Mouse (Mus musculus): Measurements from ENCODE around the gene Ndn. TPM values are rescaled to one million over a fixed set of nuclear protein-coding genes. Genes with fewer than 3 reads are reported as not detected.
A peak's percentile ranks its signal among the peaks of the same experiment; 100 is the strongest.

Ndn gene
- polyA plus RNA-seq, 1 experiment from 2014 or later, result 62.3 TPM

DNA sequence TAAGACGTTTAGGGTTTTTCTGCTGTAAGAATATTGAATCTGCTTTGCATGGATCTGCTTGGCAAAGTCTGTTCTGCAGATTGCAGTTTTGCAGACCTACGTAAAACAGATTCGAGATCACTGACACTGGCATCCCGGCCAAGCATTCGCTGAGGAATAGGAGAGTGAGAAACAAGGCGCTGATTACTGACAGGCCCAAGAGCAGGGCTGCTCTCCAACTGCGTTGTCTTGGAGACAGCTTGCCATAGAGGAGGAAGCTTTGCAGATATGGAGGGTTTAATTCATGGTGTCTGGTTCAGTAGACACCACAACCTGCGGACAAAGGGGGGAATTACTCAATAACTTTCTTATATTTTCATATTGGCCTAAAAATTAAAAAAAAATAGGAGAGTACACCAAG is 4.9 kb downstream of the Ndn start:
- Histone ChIP-seq H3K4me2 (ENCODE audit: low read length) (no peak overlapping the region), H3K27me3 (ENCODE audit: control insufficient read depth, insufficient read depth, low read length) (no peaks in the 10 kb centered on the region), H3K4me3 (ENCODE audit: control insufficient read depth in 1 of 2, insufficient read depth in 1 of 2, low read depth in 1 of 2, low read length in 2 of 2) (no peak overlapping the region), H3K9me3 (ENCODE audit: control insufficient read depth, low read length) (no peaks in the 10 kb centered on the region), H3K27ac (replicated peaks in 1 of 2; ENCODE audit: control insufficient read depth in 1 of 2, insufficient read depth in 1 of 2, low read depth in 2 of 2, low read length in 2 of 2) (no peak overlapping the region), H3K36me3 (ENCODE audit: control insufficient read depth, insufficient read depth, low read length) (no peaks in the 10 kb centered on the region), H3K9ac (ENCODE audit: low read length) (no peak overlapping the region), H3K4me1 (ENCODE audit: control insufficient read depth in 2 of 2, insufficient read depth in 2 of 2, low read length in 2 of 2) (peaks cover 0 to 4% of the 10 kb centered on the region in 2 experiments; a peak in 2 of 4 replicates)
- no peak for ATAC-seq (ENCODE audit: insufficient number of reproducible peaks, insufficient read depth, low FRiP score, low read depth)
- 39% methylated on average over 8 of the region's 8 CpGs for WGBS

DNA sequence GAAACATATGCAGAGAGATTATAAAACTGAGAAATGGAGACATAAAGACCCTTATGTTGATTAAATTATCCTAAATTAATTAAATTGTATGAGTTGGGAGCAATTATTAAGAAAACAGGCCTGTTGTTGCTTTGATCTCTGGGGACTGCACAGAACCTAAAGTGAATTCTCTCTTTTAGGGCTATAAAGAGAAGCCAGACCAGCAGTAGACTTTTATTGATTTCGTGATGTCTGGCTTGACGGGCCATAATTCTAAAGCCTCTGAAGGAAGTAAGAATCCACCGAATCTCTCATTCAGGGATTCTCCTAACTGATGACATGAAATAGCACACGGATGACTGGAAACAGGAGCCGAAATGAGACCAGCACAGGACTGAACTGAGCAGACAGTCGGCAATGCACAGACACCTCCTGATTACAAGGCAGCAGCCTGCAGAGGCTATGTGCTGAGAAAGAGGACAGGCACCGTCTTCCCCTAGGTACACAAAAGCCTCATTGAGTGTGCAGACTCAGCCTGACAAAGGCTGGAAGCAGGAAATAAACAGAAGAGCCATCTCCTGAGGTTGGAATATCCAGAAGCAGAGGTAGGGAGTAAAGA is 18.8 kb downstream of the Ndn start:
- Histone ChIP-seq H3K9me3 (ENCODE audit: control insufficient read depth, low read length) (no peaks in the 10 kb centered on the region; the same call in 1 of the 2 replicates), H3K27ac (replicated peaks in 1 of 2; ENCODE audit: control insufficient read depth in 1 of 2, insufficient read depth in 1 of 2, low read depth in 2 of 2, low read length in 2 of 2) (no peak overlapping the region), H3K4me2 (ENCODE audit: low read length) (no peak overlapping the region), H3K27me3 (ENCODE audit: control insufficient read depth, insufficient read depth, low read length) (no peaks in the 10 kb centered on the region), H3K4me3 (ENCODE audit: control insufficient read depth in 1 of 2, insufficient read depth in 1 of 2, low read depth in 1 of 2, low read length in 2 of 2) (no peak overlapping the region), H3K36me3 (ENCODE audit: control insufficient read depth, insufficient read depth, low read length) (no peaks in the 10 kb centered on the region), H3K9ac (ENCODE audit: low read length) (no peak overlapping the region), H3K4me1 (ENCODE audit: control insufficient read depth in 2 of 2, insufficient read depth in 2 of 2, low read length in 2 of 2) (no peaks in the 10 kb centered on the region)
- whole genome bisulfite sequencing, result 63% methylated on average over 7 of the region's 7 CpGs
- no peak for ATAC-seq (ENCODE audit: insufficient number of reproducible peaks, insufficient read depth, low FRiP score, low read depth)

DNA sequence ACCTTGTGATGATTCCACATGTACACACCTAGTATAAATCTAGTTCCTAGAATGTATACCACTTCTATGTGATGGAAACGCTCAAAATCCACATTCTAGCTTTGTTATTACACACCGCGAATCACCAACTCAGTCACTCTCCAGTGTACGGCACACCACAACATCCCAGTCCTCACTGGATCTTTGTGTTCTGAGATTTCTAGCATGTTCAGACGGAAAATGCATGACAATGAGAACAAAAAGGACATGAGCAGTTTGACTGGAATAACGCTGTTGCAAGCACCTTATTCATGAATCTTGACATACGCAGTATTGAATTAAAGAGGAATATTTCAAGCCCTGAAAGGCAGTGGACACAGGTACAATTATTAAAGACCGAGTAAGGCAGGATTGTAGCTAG is 20.4 kb downstream of the Ndn start:
- Histone ChIP-seq H3K27me3 (ENCODE audit: control insufficient read depth, insufficient read depth, low read length) (no peaks in the 10 kb centered on the region), H3K27ac (replicated peaks in 1 of 2; ENCODE audit: control insufficient read depth in 1 of 2, insufficient read depth in 1 of 2, low read depth in 2 of 2, low read length in 2 of 2) (no peak overlapping the region), H3K9me3 (ENCODE audit: control insufficient read depth, low read length) (no peaks in the 10 kb centered on the region; the same call in 1 of the 2 replicates), H3K4me1 (ENCODE audit: control insufficient read depth in 2 of 2, insufficient read depth in 2 of 2, low read length in 2 of 2) (no peaks in the 10 kb centered on the region), H3K36me3 (ENCODE audit: control insufficient read depth, insufficient read depth, low read length) (no peaks in the 10 kb centered on the region), H3K4me2 (ENCODE audit: low read length) (no peak overlapping the region), H3K9ac (ENCODE audit: low read length) (no peak overlapping the region), H3K4me3 (ENCODE audit: control insufficient read depth in 1 of 2, insufficient read depth in 1 of 2, low read depth in 1 of 2, low read length in 2 of 2) (no peak overlapping the region)
- no peak for ATAC-seq (ENCODE audit: insufficient number of reproducible peaks, insufficient read depth, low FRiP score, low read depth)
- WGBS, result 68% methylated on average over 8 of the region's 8 CpGs

DNA sequence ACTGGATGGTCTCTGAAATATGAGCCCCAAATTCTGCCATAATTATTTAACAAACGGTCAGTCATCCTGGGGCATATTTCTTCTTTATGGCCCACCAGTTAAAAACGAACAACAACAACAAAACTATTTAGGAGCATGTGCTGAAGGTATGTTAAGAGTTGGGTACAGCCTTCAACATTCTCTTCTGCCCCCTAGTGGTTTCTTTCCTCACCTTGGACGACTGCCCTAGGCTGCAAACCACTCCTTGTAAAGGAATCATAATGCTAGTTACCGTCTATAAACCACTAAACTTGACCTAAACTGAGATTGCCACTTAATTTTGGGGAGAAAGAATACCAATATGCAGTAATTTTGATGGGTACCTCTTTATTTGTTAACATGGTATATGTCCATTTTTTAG is 29.3 kb downstream of the Ndn start:
- H3K27ac ChIP-seq (replicated peaks in 1 of 2; ENCODE audit: control insufficient read depth in 1 of 2, insufficient read depth in 1 of 2, low read depth in 2 of 2, low read length in 2 of 2), result no peak overlapping the region
- 21% methylated on average over 4 of the region's 4 CpGs for WGBS

DNA sequence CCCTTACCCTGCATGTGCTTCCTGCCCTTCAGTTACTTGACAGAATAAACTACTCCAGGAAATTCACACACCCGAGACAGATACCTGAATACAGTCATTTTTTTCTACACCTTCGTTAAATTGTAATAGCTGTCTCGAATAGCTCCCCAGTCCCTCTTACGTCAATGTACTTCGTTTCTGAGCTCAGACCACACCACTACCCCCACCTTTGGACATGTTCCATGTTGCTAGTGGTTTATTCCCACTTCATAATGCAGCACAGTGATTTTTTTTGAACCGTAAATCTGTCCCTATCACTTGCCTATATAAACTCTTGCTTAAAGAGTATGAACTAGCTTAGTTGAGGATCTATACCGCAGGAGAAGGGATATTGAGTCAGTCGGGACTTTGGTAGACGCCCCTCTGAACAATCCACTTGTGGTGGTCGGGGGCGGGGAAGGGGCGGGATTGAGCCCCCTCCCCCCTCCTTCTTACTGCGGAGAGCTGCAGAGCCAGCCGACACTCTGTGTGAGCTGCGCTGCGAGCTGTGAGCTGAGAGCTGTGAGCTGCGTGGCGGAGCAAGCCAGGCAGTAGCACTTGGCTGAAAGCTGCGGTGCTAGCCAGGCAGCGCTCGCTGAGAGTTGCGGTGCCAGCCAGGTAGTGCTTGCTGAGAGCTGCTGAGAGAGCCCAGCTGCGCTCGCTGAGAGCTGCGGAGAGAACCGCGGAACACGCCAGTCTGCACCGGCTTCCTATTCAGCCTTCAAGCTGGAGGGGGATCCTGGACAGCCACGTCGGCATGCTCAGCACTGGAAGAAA is 30.3 kb downstream of the Ndn start, which contains the start of gene Magel2:
Gene Magel2, plus strand, starts transcription at position 501 of the 795 bp plus-strand sequence.
- no peaks in the 10 kb centered on the region for H3K36me3 ChIP-seq (ENCODE audit: control insufficient read depth, insufficient read depth, low read length)
- no peak within 1 kb of the TSS for H3K27ac ChIP-seq (replicated peaks in 1 of 2; ENCODE audit: control insufficient read depth in 1 of 2, insufficient read depth in 1 of 2, low read depth in 2 of 2, low read length in 2 of 2)
- peak; percentile 75; the same call in 1 of the 2 replicates for ATAC-seq (ENCODE audit: insufficient number of reproducible peaks, insufficient read depth, low FRiP score, low read depth)

More for the DNA sequence above, 29.3 kb downstream of the Ndn start:
- H3K9me3 ChIP-seq (ENCODE audit: control insufficient read depth, low read length), result peaks cover 13% of the 10 kb centered on the region
- no peaks in the 10 kb centered on the region for H3K4me1 ChIP-seq (ENCODE audit: control insufficient read depth in 2 of 2, insufficient read depth in 2 of 2, low read length in 2 of 2)
- ATAC-seq (ENCODE audit: insufficient number of reproducible peaks, insufficient read depth, low FRiP score, low read depth), result no peak
- peak overlapping the region; percentile 70; the same call in 1 of the 2 replicates for H3K4me2 ChIP-seq (ENCODE audit: low read length)
- no peaks in the 10 kb centered on the region for H3K36me3 ChIP-seq (ENCODE audit: control insufficient read depth, insufficient read depth, low read length)
- no peaks in the 10 kb centered on the region for H3K27me3 ChIP-seq (ENCODE audit: control insufficient read depth, insufficient read depth, low read length)
- H3K4me3 ChIP-seq (ENCODE audit: control insufficient read depth in 1 of 2, insufficient read depth in 1 of 2, low read depth in 1 of 2, low read length in 2 of 2), result no peak overlapping the region
- no peak overlapping the region for H3K9ac ChIP-seq (ENCODE audit: low read length)

DNA sequence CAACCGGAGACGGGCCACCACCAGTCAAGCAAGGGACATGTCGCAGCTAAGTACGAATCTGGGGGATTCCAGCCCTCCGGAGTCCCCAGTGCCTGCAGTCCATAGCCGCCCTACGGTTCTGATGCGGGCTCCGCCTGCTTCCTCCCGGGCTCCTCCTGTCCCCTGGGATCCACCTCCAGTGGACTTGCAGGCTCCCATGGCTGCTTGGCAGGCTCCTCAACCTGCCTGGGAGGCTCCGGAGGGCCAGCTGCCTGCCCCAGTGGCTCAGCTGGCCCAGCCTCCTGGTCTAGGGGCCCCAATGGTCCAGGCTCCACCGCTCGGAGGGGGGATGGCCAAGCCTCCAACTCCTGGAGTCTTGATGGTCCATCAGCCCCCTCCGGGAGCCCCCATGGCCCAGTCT is 30.9 kb downstream of the Ndn start:
- Histone ChIP-seq H3K9me3 (ENCODE audit: control insufficient read depth, low read length) (peaks cover 13% of the 10 kb centered on the region), H3K4me2 (ENCODE audit: low read length) (peak overlapping the region; percentile 70), H3K4me1 (ENCODE audit: control insufficient read depth in 2 of 2, insufficient read depth in 2 of 2, low read length in 2 of 2) (no peaks in the 10 kb centered on the region), H3K9ac (ENCODE audit: low read length) (peak overlapping the region; percentile 51), H3K36me3 (ENCODE audit: control insufficient read depth, insufficient read depth, low read length) (no peaks in the 10 kb centered on the region), H3K27me3 (ENCODE audit: control insufficient read depth, insufficient read depth, low read length) (no peaks in the 10 kb centered on the region), H3K4me3 (ENCODE audit: control insufficient read depth in 1 of 2, insufficient read depth in 1 of 2, low read depth in 1 of 2, low read length in 2 of 2) (peak overlapping the region; percentile 41 to 51), H3K27ac (replicated peaks in 1 of 2; ENCODE audit: control insufficient read depth in 1 of 2, insufficient read depth in 1 of 2, low read depth in 2 of 2, low read length in 2 of 2) (no peak overlapping the region)
- ATAC-seq (ENCODE audit: insufficient number of reproducible peaks, insufficient read depth, low FRiP score, low read depth), result no peak
- 27% methylated on average over 14 of the region's 14 CpGs for WGBS

More for the DNA sequence above, 30.3 kb downstream of the Ndn start, which contains the start of gene Magel2:
- peak within 1 kb of the TSS; percentile 41 to 51 for H3K4me3 ChIP-seq (ENCODE audit: control insufficient read depth in 1 of 2, insufficient read depth in 1 of 2, low read depth in 1 of 2, low read length in 2 of 2)
- peaks cover 13% of the 10 kb centered on the region for H3K9me3 ChIP-seq (ENCODE audit: control insufficient read depth, low read length)
- H3K4me1 ChIP-seq (ENCODE audit: control insufficient read depth in 2 of 2, insufficient read depth in 2 of 2, low read length in 2 of 2), result no peaks in the 10 kb centered on the region
- peak within 1 kb of the TSS; percentile 51 for H3K9ac ChIP-seq (ENCODE audit: low read length)
- no peaks in the 10 kb centered on the region for H3K27me3 ChIP-seq (ENCODE audit: control insufficient read depth, insufficient read depth, low read length)
- WGBS, result 17% methylated on average over 31 of the region's 31 CpGs
- H3K4me2 ChIP-seq (ENCODE audit: low read length), result peak within 1 kb of the TSS; percentile 70

DNA sequence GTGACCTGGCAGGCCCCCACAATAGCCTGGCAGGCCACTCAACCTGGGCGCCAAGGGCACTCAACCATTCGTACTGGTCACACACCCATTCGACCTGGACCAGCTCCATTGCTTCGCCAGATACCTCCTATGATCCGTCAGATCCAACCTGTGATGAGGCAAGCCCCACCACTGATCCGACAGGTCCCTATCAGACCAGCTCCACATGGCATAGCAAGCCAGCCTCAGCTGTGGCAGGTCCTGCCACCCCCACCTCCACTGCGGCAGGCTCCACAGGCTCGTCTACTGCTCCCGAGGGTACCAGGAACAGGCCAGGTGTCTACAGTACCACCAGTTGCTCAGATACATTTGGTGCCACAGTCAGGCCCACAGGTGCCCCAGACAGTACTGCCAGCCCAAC is 32.2 kb downstream of the Ndn start:
- Histone ChIP-seq H3K4me1 (ENCODE audit: control insufficient read depth in 2 of 2, insufficient read depth in 2 of 2, low read length in 2 of 2) (no peaks in the 10 kb centered on the region), H3K4me2 (ENCODE audit: low read length) (no peak overlapping the region), H3K36me3 (ENCODE audit: control insufficient read depth, insufficient read depth, low read length) (no peaks in the 10 kb centered on the region)

More for the DNA sequence above, 32.2 kb downstream of the Ndn start:
- WGBS, result 85% methylated on average over 9 of the region's 9 CpGs
- H3K4me3 ChIP-seq (ENCODE audit: control insufficient read depth in 1 of 2, insufficient read depth in 1 of 2, low read depth in 1 of 2, low read length in 2 of 2), result no peak overlapping the region
- peaks cover 13% of the 10 kb centered on the region for H3K9me3 ChIP-seq (ENCODE audit: control insufficient read depth, low read length)
- no peak overlapping the region for H3K9ac ChIP-seq (ENCODE audit: low read length)
- no peak for ATAC-seq (ENCODE audit: insufficient number of reproducible peaks, insufficient read depth, low FRiP score, low read depth)
- H3K27me3 ChIP-seq (ENCODE audit: control insufficient read depth, insufficient read depth, low read length), result no peaks in the 10 kb centered on the region
- H3K27ac ChIP-seq (replicated peaks in 1 of 2; ENCODE audit: control insufficient read depth in 1 of 2, insufficient read depth in 1 of 2, low read depth in 2 of 2, low read length in 2 of 2), result no peak overlapping the region

Data from heart, embryonic 14.5 days (tissue).